Mouse (Mus musculus): ENCODE results near the gene Sde2. TPM values are rescaled to one million over a fixed set of nuclear protein-coding genes. Genes with fewer than 3 reads are reported as not detected.

Gene Sde2
- total RNA-seq, 2 experiments from 2014 or later: 23.4 to 24.5 TPM

DNA sequence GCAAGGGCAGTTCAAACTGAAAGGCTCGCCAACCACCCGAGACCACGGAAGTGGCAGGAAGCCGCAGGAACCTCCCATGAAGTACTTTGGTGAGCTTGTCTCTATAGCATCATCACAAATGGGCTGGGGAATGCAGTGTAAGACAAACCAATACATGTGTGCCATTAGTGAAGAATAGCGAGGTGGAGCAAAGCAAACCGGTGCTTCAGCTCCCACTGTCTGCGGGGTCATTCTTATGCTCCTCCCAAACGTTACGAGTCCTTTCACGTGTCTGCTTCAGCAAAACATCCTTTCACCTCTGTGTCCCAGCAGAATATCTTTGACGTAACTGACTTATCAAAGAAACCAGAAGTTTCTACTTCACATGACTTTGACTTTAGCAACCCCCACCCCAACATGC, 65.5 kb downstream of the Sde2 start:
- intact Hi-C loops (cut with DNase I): no loop called here
- H3K4me3 ChIP-seq: no peak overlapping the region
- no peak for TF ChIP-seq CTCF (IDR thresholded peaks at IDR 0.05)
- DNase-seq (ENCODE audit: extremely low spot score in 1 of 2, low spot score in 2 of 2): no peak
- no peak overlapping the region for H3K27ac ChIP-seq

DNA sequence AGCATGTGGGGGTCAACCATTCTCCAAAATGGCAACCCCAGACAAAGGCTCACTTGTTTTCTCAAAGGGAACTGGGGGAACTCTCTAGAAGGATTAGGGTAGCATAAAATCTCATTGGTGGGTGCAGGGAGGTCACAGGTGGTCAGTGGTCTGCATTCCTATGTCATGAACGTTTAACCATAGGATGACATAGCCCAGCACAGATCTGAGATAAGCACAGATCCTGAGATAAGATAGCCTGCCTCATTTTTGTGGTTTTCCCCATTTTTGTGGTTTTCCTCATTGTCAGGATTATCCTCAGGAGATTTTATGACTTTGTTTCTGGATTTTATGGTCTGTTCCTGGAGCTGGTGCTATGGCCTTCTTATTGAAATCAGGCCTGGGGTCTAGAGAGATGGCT, 66.1 kb downstream of the Sde2 start:
- intact Hi-C loops (cut with DNase I): no loop called here
- H3K27ac ChIP-seq: no peak overlapping the region
- TF ChIP-seq CTCF (IDR thresholded peaks at IDR 0.05): no peak
- H3K4me3 ChIP-seq: no peak overlapping the region
- no peak for DNase-seq (ENCODE audit: extremely low spot score in 1 of 2, low spot score in 2 of 2)

Other genes with a start within 250 kb of the Sde2 start
- gene Lin9, start 210.0 kb upstream of the Sde2 start, total RNA-seq (2021): 1 to 10 TPM; 4.3 to 4.4 TPM
- gene Mixl1, start 154.1 kb upstream of the Sde2 start, total RNA-seq (2021): not detected
- 10 to 100 TPM; 35.0 to 35.3 TPM for gene Acbd3, start 125.1 kb upstream of the Sde2 start, total RNA-seq (2021)
- gene H3f3a, start 37.2 kb upstream of the Sde2 start, total RNA-seq (2021): 100 to 1,000 TPM; 261 to 262 TPM
- gene Lefty2, start 42.0 kb downstream of the Sde2 start, total RNA-seq (2021): under 1 TPM; 0.61 to 0.84 TPM
- 10 to 100 TPM; 26.7 to 28.3 TPM for gene Pycr2, start 53.2 kb downstream of the Sde2 start, total RNA-seq (2021)
- gene Lefty1, start 83.9 kb downstream of the Sde2 start, total RNA-seq (2021): under 1 TPM in 1 of 2 experiments, not detected in 1; 0.77 TPM
- gene Tmem63a, start 91.2 kb downstream of the Sde2 start, total RNA-seq (2021): 10 to 100 TPM; 15.4 to 16.3 TPM
- gene Ephx1, start 169.8 kb downstream of the Sde2 start, total RNA-seq (2021): 10 to 100 TPM; 29.5 to 32.1 TPM
- not detected for gene 9130409I23Rik, start 200.1 kb downstream of the Sde2 start, total RNA-seq (2021)